Mouse (Mus musculus): ENCODE measurements at regions not wholly inside any gene's neighbourhood (a gene's known extent, or its start where the extent isn't known, plus 50 kb on each side); places are given as distances from the start of the nearest gene placed in this dataset.

DNA sequence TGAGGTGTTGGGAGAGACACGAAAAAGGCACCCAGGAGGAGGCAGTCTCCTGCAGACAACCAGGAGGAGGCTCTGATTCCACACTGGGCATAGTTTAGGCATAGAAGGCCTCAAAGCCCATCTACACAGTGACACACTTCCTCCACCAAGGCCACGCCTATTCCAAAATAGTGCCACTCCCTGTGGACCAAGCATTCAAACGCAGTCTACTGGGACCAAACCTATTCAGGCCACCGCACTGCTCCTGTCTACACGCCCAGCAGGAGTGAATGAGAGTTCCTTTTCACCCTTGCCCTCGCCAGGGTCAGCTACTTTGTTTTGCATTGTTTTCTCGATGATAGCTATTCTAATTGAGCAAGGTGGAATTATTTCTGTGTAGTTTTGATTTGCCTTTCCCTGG is 127.7 kb downstream of the Nuak1 start:
- no peak for DNase-seq (ENCODE audit: low spot score)

DNA sequence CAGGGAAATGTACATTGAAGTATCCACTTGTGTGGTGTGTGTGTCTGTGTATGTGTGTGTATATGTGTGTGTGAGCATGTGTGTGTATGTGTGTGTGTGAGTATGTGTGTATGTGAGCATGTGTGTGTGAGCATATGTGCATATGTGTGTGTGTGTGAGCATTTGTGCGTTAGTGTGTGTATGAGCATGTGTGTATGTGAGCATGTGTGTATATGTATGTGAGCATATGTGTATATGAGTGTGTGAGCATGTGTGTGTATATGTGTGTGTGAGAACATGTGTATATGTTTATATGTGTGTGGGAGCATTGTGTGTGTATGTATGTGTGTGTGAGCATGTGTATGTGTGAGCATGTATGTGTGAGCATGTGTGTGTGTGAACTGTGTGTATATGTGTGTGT is 123.5 kb downstream of the Nuak1 start:
- no peak for DNase-seq (ENCODE audit: low spot score)

DNA sequence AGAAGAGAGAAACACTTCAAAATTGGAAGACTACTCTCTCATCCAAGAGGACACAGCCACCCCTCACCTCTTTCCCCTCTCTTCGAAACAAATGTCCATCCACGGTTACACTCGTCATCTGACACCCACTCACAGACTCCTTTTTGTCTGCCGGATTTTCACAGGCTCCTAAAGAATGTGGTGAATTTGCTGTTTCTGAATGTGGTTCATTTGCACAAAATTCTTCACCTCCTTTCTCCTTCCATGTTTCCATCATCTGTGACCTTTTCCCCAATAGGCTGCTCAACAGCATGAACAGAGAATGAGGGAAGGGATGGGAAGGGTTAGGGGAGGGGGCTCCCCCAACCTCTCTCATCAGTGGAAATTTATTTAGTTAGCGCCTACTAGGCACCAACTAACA is 122.4 kb downstream of the Nuak1 start:
- DNase-seq (ENCODE audit: low spot score), result peak; percentile 10
